Mouse (Mus musculus): Measurements from ENCODE around the gene Cntd1.
"Not testable (repeated sequence)": the region's sequence is repeated elsewhere in the genome, so short reads cannot be mapped to it uniquely, and the experiment has no call there.

Cntd1 gene

GRCm38 (mm10) chr11:101330961-101331360 is 52.1 kb downstream of the Cntd1 start:
- not testable (repeated sequence) for DNase-seq (ENCODE audit: low spot score in 2 of 2)

GRCm38 (mm10) chr11:101332537-101332936 is 53.7 kb downstream of the Cntd1 start:
- DNase-seq (ENCODE audit: low spot score in 2 of 2) = no peak

GRCm38 (mm10) chr11:101334023-101334422 is 55.2 kb downstream of the Cntd1 start:
- no peak for DNase-seq (ENCODE audit: low spot score in 2 of 2)

- no peak for DNase-seq (ENCODE audit: low spot score in 2 of 2)
These were observed 55.7 kb downstream of the Cntd1 start for GRCm38 (mm10) chr11:101334516-101334915.

GRCm38 (mm10) chr11:101335685-101336084 is 56.9 kb downstream of the Cntd1 start:
- no peak for DNase-seq (ENCODE audit: low spot score in 2 of 2)

GRCm38 (mm10) chr11:101338123-101338760 is 59.4 kb downstream of the Cntd1 start:
- no peak for DNase-seq (ENCODE audit: low spot score in 2 of 2)

Measured in urinary bladder, adult 18-20 months (tissue).